Mouse (Mus musculus): ENCODE measurements around the gene Gpbp1. TPM values are rescaled to one million over a fixed set of nuclear protein-coding genes. Genes with fewer than 3 reads are reported as not detected.

The Gpbp1 gene
- total and polyA plus RNA-seq, 3 experiments = 43.3 to 99.6 (median 96.1) TPM

- Histone ChIP-seq H3K4me1 (ENCODE audit: control insufficient read depth in 1 of 2, insufficient read depth in 2 of 2) (peaks cover 0 to 3% of the 10 kb centered on the region in 2 experiments; a peak in 1 of 4 replicates), H3K9ac (ENCODE audit: insufficient read depth, low read depth) (no peak overlapping the region), H3K27ac (ENCODE audit: insufficient read depth, low read depth) (no peak overlapping the region), H3K79me2 (replicated peaks; ENCODE audit: control insufficient read depth, extremely low read depth, insufficient read depth, poor library complexity, severe bottlenecking) (no peaks in the 10 kb centered on the region), H3K4me3 (replicated peaks in 1 of 3; ENCODE audit: low read depth in 2 of 3, low read length in 2 of 3, poor library complexity in 1 of 3) (no peak overlapping the region), H3K9me3 (replicated peaks; ENCODE audit: low read length) (no peaks in the 10 kb centered on the region), H3K27me3 (replicated peaks) (no peaks in the 10 kb centered on the region), H3K4me2 (ENCODE audit: insufficient read depth, low read depth, poor library complexity, severe bottlenecking) (no peak overlapping the region), H3K36me3 (replicated peaks in 1 of 2; ENCODE audit: control insufficient read depth in 1 of 2, insufficient read depth in 1 of 2, low read length in 1 of 2) (no peaks in the 10 kb centered on the region)
- in situ Hi-C loops (cut with MboI; ENCODE audit: low pct_ligation_motif_present, low pct_unique_long_range_greater_than_20kb, low sequenced_read_pairs) = loop anchor here (25.0 kb wide), 1 partner anchor 406 kb away; no protein-coding TSS in a partner anchor
- dilution Hi-C loops (cut with MboI; ENCODE audit: extremely low pct_ligation_motif_present, extremely low pct_unique_long_range_greater_than_20kb, low sequenced_read_pairs) = no loop called here
- TF ChIP-seq RAD21 (IDR thresholded peaks at IDR 0.05; ENCODE audit: low read depth, low read length) (no peak), CTCF (conservative IDR thresholded peaks at IDR 0.05 in 1 of 2, IDR thresholded peaks at IDR 0.05 in 1 of 2; ENCODE audit: low read depth in 2 of 2, low read length in 2 of 2) (no peak), MYC (IDR thresholded peaks at IDR 0.05; ENCODE audit: low read depth, low read length) (no peak), NRF1 (IDR thresholded peaks at IDR 0.05; ENCODE audit: low read depth, low read length) (no peak), NELFE (IDR thresholded peaks at IDR 0.05; ENCODE audit: low read depth, low read length) (no peak), JUN (IDR thresholded peaks at IDR 0.05; ENCODE audit: insufficient read depth, low read depth, low read length) (no peak), UBTF (IDR thresholded peaks at IDR 0.05; ENCODE audit: low read depth, low read length) (no peak), PAX5 (IDR thresholded peaks at IDR 0.05; ENCODE audit: low read length) (no peak)
- no peak for DNase-seq (ENCODE audit: extremely low read depth)
These were observed 96.5 kb downstream of the Gpbp1 start for GRCm38 (mm10) chr13:111393426-111393825.

- in situ Hi-C loops (cut with MboI; ENCODE audit: low pct_ligation_motif_present, low pct_unique_long_range_greater_than_20kb, low sequenced_read_pairs) (loop anchor here (25.0 kb wide), 1 partner anchor 404 kb away; no protein-coding TSS in a partner anchor), dilution Hi-C loops (cut with MboI; ENCODE audit: extremely low pct_ligation_motif_present, extremely low pct_unique_long_range_greater_than_20kb, low sequenced_read_pairs) (no loop called here)
- no peak overlapping the region for H3K27ac ChIP-seq (ENCODE audit: insufficient read depth, low read depth)
- no peaks in the 10 kb centered on the region for H3K9me3 ChIP-seq (replicated peaks; ENCODE audit: low read length)
- no peak overlapping the region for H3K4me2 ChIP-seq (ENCODE audit: insufficient read depth, low read depth, poor library complexity, severe bottlenecking)
- no peak overlapping the region for H3K4me3 ChIP-seq (replicated peaks in 1 of 3; ENCODE audit: low read depth in 2 of 3, low read length in 2 of 3, poor library complexity in 1 of 3)
- no peaks in the 10 kb centered on the region for H3K27me3 ChIP-seq (replicated peaks)
- no peak for DNase-seq (ENCODE audit: extremely low read depth)
- H3K9ac ChIP-seq (ENCODE audit: insufficient read depth, low read depth) = no peak overlapping the region
- H3K79me2 ChIP-seq (replicated peaks; ENCODE audit: control insufficient read depth, extremely low read depth, insufficient read depth, poor library complexity, severe bottlenecking) = no peaks in the 10 kb centered on the region
- no peak for TF ChIP-seq JUND (conservative IDR thresholded peaks at IDR 0.05; ENCODE audit: low read depth, low read length)
- no peak for TF ChIP-seq USF1 (IDR thresholded peaks at IDR 0.05; ENCODE audit: low read depth, low read length)
- no peak for TF ChIP-seq TCF12 (IDR thresholded peaks at IDR 0.05; ENCODE audit: low read depth, low read length)
- TF ChIP-seq MYC (IDR thresholded peaks at IDR 0.05; ENCODE audit: low read depth, low read length) = no peak
- no peak for TF ChIP-seq ELF1 (IDR thresholded peaks at IDR 0.05; ENCODE audit: low read depth, low read length)
- TF ChIP-seq CHD1 (IDR thresholded peaks at IDR 0.05; ENCODE audit: low read depth, low read length) = no peak
- no peak for TF ChIP-seq MAZ (IDR thresholded peaks at IDR 0.05; ENCODE audit: low read depth, low read length)
- TF ChIP-seq ZNF384 (IDR thresholded peaks at IDR 0.05; ENCODE audit: low read depth, low read length) = no peak
- TF ChIP-seq UBTF (IDR thresholded peaks at IDR 0.05; ENCODE audit: low read depth, low read length) = no peak
- TF ChIP-seq MAFK (IDR thresholded peaks at IDR 0.05; ENCODE audit: insufficient replicate concordance, low read length) = no peak
- TF ChIP-seq BHLHE40 (IDR thresholded peaks at IDR 0.05; ENCODE audit: low read depth, low read length) = no peak
- no peak for TF ChIP-seq RAD21 (IDR thresholded peaks at IDR 0.05; ENCODE audit: low read depth, low read length)
- no peak for TF ChIP-seq EP300 (IDR thresholded peaks at IDR 0.05; ENCODE audit: low read length)
- TF ChIP-seq TBP (conservative IDR thresholded peaks at IDR 0.05; ENCODE audit: low read depth, low read length) = no peak
- TF ChIP-seq IRF4 (IDR thresholded peaks at IDR 0.05; ENCODE audit: low read depth, low read length) = no peak
- no peak for TF ChIP-seq MAX (IDR thresholded peaks at IDR 0.05; ENCODE audit: low read length)
- TF ChIP-seq NRF1 (IDR thresholded peaks at IDR 0.05; ENCODE audit: low read depth, low read length) = no peak
- TF ChIP-seq POLR2A (IDR thresholded peaks at IDR 0.05; ENCODE audit: low read depth, low read length) = no peak
- TF ChIP-seq E2F4 (IDR thresholded peaks at IDR 0.05; ENCODE audit: insufficient replicate concordance, low read depth, low read length) = no peak
- H3K36me3 ChIP-seq (replicated peaks in 1 of 2; ENCODE audit: control insufficient read depth in 1 of 2, insufficient read depth in 1 of 2, low read length in 1 of 2) = no peaks in the 10 kb centered on the region
- peaks cover 0 to 3% of the 10 kb centered on the region in 2 experiments; a peak in 1 of 4 replicates for H3K4me1 ChIP-seq (ENCODE audit: control insufficient read depth in 1 of 2, insufficient read depth in 2 of 2)
These were observed 98.5 kb downstream of the Gpbp1 start for GRCm38 (mm10) chr13:111391426-111391825.
